Mouse (Mus musculus): ENCODE data around the gene Gm10518. TPM values are rescaled to one million over a fixed set of nuclear protein-coding genes. Genes with fewer than 3 reads are reported as not detected.

Gm10518 gene
- polyA plus RNA-seq, 1 experiment from 2014 or later, result not detected

DNA sequence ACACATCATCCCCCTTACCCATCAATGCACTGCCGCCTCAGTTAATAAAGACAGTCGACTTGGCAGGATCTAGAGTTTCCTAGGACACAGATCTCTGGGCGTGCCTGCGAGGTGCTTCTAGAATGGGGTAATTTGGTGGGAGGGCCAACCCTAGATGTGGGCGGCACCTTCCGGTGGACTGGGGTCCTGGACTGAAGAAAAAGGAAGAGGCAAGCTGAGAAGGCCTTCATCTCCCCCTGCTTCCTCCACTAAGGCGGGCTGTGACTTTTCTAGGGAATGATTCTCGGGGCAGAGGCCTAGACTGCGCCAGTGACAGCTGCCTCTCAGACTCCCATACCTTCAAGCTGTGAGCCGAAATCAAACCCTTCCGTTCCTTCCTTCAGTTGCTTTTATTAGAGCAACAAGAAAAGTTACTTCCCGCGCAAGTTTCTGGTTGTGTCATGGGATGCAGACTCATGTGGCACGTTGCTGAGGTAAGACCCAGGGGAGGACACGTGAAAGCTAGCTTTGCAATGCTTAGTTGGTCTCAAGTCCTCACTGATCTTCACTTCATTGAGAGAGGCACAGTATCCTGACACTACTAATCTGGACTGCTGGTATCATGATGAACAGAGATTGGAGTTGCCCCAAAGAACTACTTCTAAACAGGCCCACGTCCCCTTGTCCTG, 42.8 kb downstream of the Gm10518 start:
- WGBS, result 84% methylated on average over 16 of the region's 16 CpGs

GRCm38 (mm10) chr1:179847173-179847572, 44.0 kb downstream of the Gm10518 start:
- Histone ChIP-seq H3K4me1 (replicated peaks; ENCODE audit: control insufficient read depth, insufficient read depth, low read length) (peaks cover 13% of the 10 kb centered on the region), H3K27me3 (ENCODE audit: control insufficient read depth, insufficient read depth, low read depth, low read length) (no peaks in the 10 kb centered on the region), H3K4me2 (ENCODE audit: low read depth, low read length) (peak overlapping the region; percentile 73; the same call in 1 of the 2 replicates), H3K27ac (ENCODE audit: low read length) (no peak overlapping the region), H3K4me3 (ENCODE audit: low read length) (no peak overlapping the region), H3K9me3 (ENCODE audit: control insufficient read depth, low read length) (no peaks in the 10 kb centered on the region), H3K9ac (ENCODE audit: low read length) (peak overlapping the region; percentile 75), H3K36me3 (ENCODE audit: control insufficient read depth, insufficient read depth, low read length) (no peaks in the 10 kb centered on the region)
- ATAC-seq (ENCODE audit: low read depth), result no peak
- 39% methylated on average over 7 of the region's 7 CpGs for WGBS

More for the DNA sequence above, 42.8 kb downstream of the Gm10518 start:
- ATAC-seq (ENCODE audit: low read depth), result no peak
- H3K9me3 ChIP-seq (ENCODE audit: control insufficient read depth, low read length), result no peaks in the 10 kb centered on the region
- H3K4me2 ChIP-seq (ENCODE audit: low read depth, low read length), result no peak overlapping the region
- no peaks in the 10 kb centered on the region for H3K27me3 ChIP-seq (ENCODE audit: control insufficient read depth, insufficient read depth, low read depth, low read length)
- H3K4me3 ChIP-seq (ENCODE audit: low read length), result no peak overlapping the region
- no peaks in the 10 kb centered on the region for H3K36me3 ChIP-seq (ENCODE audit: control insufficient read depth, insufficient read depth, low read length)
- H3K9ac ChIP-seq (ENCODE audit: low read length), result no peak overlapping the region
- H3K4me1 ChIP-seq (replicated peaks; ENCODE audit: control insufficient read depth, insufficient read depth, low read length), result peaks cover 13% of the 10 kb centered on the region
- H3K27ac ChIP-seq (ENCODE audit: low read length), result no peak overlapping the region

DNA sequence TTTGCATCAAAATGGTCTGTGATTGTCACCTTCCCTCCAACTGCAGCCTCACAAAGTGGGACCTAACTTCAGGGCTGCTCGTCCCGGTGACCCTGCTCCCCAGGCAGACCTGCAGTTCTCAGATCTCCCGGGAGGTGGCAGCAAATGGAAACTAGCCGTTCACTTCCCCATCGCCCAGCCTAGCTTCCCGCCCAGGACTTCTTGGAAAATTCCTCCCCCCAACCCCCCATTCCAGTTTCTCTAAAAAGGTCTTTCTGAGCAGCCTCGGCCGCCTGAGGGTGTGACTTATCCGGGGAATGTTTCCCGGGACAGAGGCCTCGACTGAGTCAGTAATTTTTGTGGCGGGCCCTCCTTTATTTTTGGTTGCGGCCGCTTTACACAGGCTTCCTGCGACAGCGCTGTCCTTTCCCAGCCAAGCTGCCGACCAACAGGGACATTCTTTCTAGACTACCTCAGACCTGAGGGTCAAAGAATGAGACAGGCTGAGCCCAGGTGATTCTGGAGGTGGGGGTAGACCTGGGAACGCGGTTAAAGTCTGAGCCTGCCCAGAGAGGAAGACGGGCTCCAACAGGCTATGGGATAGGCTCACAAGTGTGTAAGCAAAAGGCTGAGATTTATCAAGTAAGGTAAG, 44.7 kb downstream of the Gm10518 start:
- peak; percentile 85 for ATAC-seq (ENCODE audit: low read depth)
- Histone ChIP-seq H3K36me3 (ENCODE audit: control insufficient read depth, insufficient read depth, low read length) (no peaks in the 10 kb centered on the region), H3K27me3 (ENCODE audit: control insufficient read depth, insufficient read depth, low read depth, low read length) (no peaks in the 10 kb centered on the region), H3K9me3 (ENCODE audit: control insufficient read depth, low read length) (no peaks in the 10 kb centered on the region), H3K9ac (ENCODE audit: low read length) (peak overlapping the region; percentile 75), H3K4me1 (replicated peaks; ENCODE audit: control insufficient read depth, insufficient read depth, low read length) (peaks cover 13% of the 10 kb centered on the region), H3K27ac (ENCODE audit: low read length) (peak overlapping the region; percentile 44), H3K4me3 (ENCODE audit: low read length) (peak overlapping the region; percentile 53), H3K4me2 (ENCODE audit: low read depth, low read length) (peak overlapping the region; percentile 73)
- 3% methylated on average over 20 of the region's 20 CpGs for WGBS

DNA sequence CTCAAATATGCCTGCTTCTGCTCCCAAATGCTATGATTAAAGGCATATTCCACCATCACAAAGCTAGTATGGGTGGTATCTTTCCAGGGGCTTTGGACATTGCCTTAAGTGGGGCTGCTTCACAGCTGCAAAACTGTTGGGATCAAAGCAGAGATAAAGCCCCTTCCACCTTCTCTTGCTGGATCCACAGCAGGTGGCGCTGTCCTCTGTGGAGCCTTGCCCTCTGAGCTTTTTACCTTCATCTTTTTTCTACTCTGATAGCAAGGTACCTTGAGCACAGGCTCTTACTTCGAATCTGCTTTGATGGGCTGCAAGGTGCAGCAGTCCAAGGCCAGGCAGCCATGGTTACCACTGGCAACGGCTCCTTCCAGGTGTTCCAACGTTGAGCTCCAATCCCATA, 50.2 kb downstream of the Gm10518 start:
- no peaks in the 10 kb centered on the region for H3K4me1 ChIP-seq (replicated peaks; ENCODE audit: control insufficient read depth, insufficient read depth, low read length)
- H3K4me3 ChIP-seq (ENCODE audit: low read length), result no peak overlapping the region
- 40% methylated on average over 4 of the region's 4 CpGs for WGBS
- ATAC-seq (ENCODE audit: low read depth), result no peak
- no peaks in the 10 kb centered on the region for H3K36me3 ChIP-seq (ENCODE audit: control insufficient read depth, insufficient read depth, low read length)
- no peaks in the 10 kb centered on the region for H3K27me3 ChIP-seq (ENCODE audit: control insufficient read depth, insufficient read depth, low read depth, low read length)
- H3K4me2 ChIP-seq (ENCODE audit: low read depth, low read length), result no peak overlapping the region
- H3K9me3 ChIP-seq (ENCODE audit: control insufficient read depth, low read length), result no peaks in the 10 kb centered on the region
- no peak overlapping the region for H3K9ac ChIP-seq (ENCODE audit: low read length)
- H3K27ac ChIP-seq (ENCODE audit: low read length), result no peak overlapping the region

Other genes with a start within 250 kb of the Gm10518 start
- gene Sccpdh, start 135.2 kb upstream of the Gm10518 start, polyA plus RNA-seq (2015; fragmentation: Nextera tagmentation; extraction: Ambion mirVana), result 74.5 and 76.7 TPM in 2 replicates
- 0.44 TPM in 1 of 2 replicates, not detected in the other for gene Kif28, start 58.1 kb upstream of the Gm10518 start, polyA plus RNA-seq (2015; fragmentation: Nextera tagmentation; extraction: Ambion mirVana)
- 17.7 and 19.6 TPM in 2 replicates for gene Ahctf1, start 304 bp downstream of the Gm10518 start, polyA plus RNA-seq (2015; fragmentation: Nextera tagmentation; extraction: Ambion mirVana)
- 13.6 and 13.7 TPM in 2 replicates for gene Cdc42bpa, start 157.1 kb downstream of the Gm10518 start, polyA plus RNA-seq (2015; fragmentation: Nextera tagmentation; extraction: Ambion mirVana)

All from lung, embryonic 16.5 days (tissue).